Mouse (Mus musculus) telencephalon, adult 2 months (tissue): ENCODE results near the gene Chmp2a.
"Not testable (repeated sequence)": the region's sequence is repeated elsewhere in the genome, so short reads cannot be mapped to it uniquely, and the experiment has no call there.

Source experiments
- DNase-seq: peaks from one replicate; pipeline ENCODE4 v3.0.0-alpha.2; 2011; ENCODE audit warnings: low read depth, low spot score

The Chmp2a gene

GRCm38 (mm10) chr7:13034148-13034977 lies at the start of gene Chmp2a:
Gene Chmp2a, minus strand, starts transcription at chr7:13034807.
- DNase-seq: peak; percentile 96

- DNase-seq: no peak
Measured at GRCm38 (mm10) chr7:13072293-13072692, 37.7 kb upstream of the Chmp2a start.

- not testable (repeated sequence) for DNase-seq
Measured at GRCm38 (mm10) chr7:13063399-13063798, 28.8 kb upstream of the Chmp2a start.

GRCm38 (mm10) chr7:13059536-13059935 lies 24.9 kb upstream of the Chmp2a start:
- DNase-seq: no peak

- DNase-seq: no peak
Measured at GRCm38 (mm10) chr7:13056913-13057700, 22.5 kb upstream of the Chmp2a start.

- DNase-seq: peak; percentile 99
Measured at GRCm38 (mm10) chr7:13054287-13055010, 19.8 kb upstream of the Chmp2a start, which contains the start of gene Mzf1. Gene Mzf1, minus strand, starts transcription at chr7:13054764.

- no peak for DNase-seq
Measured at GRCm38 (mm10) chr7:13053961-13054286, 19.3 kb upstream of the Chmp2a start.

GRCm38 (mm10) chr7:13053501-13053900 lies 18.9 kb upstream of the Chmp2a start:
- no peak for DNase-seq

GRCm38 (mm10) chr7:13053001-13053400 lies 18.4 kb upstream of the Chmp2a start:
- no peak for DNase-seq

GRCm38 (mm10) chr7:13046084-13046483 lies 11.5 kb upstream of the Chmp2a start:
- DNase-seq: no peak

- no peak for DNase-seq
Measured at GRCm38 (mm10) chr7:13044254-13044625, 9.6 kb upstream of the Chmp2a start.

- DNase-seq: no peak
Measured at GRCm38 (mm10) chr7:13043445-13044253, 9.0 kb upstream of the Chmp2a start.

- DNase-seq: no peak
Measured at GRCm38 (mm10) chr7:13043120-13043444, 8.5 kb upstream of the Chmp2a start.

- DNase-seq: no peak
Measured at GRCm38 (mm10) chr7:13042511-13042910, 7.9 kb upstream of the Chmp2a start.

- DNase-seq: no peak
Measured at GRCm38 (mm10) chr7:13041256-13041655, 6.6 kb upstream of the Chmp2a start.

GRCm38 (mm10) chr7:13039181-13039580 lies 4.6 kb upstream of the Chmp2a start:
- DNase-seq: no peak

- no peak for DNase-seq
Measured at GRCm38 (mm10) chr7:13038621-13039169, 4.1 kb upstream of the Chmp2a start.

GRCm38 (mm10) chr7:13037901-13038555 lies 3.4 kb upstream of the Chmp2a start, which contains the start of gene Ube2m:
Gene Ube2m, minus strand, starts transcription at chr7:13038275.
- DNase-seq: peak; percentile 97

GRCm38 (mm10) chr7:13037366-13037765 lies 2.8 kb upstream of the Chmp2a start:
- DNase-seq: no peak

- DNase-seq: no peak
Measured at GRCm38 (mm10) chr7:13036806-13037205, 2.2 kb upstream of the Chmp2a start.
